Mouse (Mus musculus): ENCODE measurements around the gene Sgce.

DNA sequence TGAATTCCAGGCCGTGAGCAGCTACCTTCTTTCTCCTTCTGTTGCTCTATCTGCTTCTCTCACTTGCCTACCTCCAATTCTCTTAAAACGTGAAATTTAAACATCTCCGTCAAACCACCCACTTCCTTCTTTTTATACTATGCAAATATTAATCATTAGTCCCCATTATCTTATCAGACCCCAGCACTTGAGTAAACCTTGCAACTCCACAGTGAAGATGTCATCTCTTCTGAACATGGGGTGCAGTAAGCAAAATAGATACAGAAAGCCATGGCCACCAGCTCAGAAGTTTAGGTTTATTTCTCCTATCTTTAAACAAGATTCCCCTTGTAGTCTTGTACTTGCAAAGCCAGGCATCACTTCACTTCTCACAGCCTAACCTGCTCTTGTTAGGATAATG, 99.7 kb downstream of the Sgce start:
- TF ChIP-seq CTCF (IDR thresholded peaks at IDR 0.05; ENCODE audit: control insufficient read depth, insufficient read depth, low read length) (no peak), POLR2A (IDR thresholded peaks at IDR 0.05; ENCODE audit: borderline replicate concordance, control insufficient read depth, low read depth, low read length) (no peak)
